Mouse (Mus musculus) lung, embryonic 14.5 days (tissue): Measurements from ENCODE around the gene Sbds. TPM values are rescaled to one million over a fixed set of nuclear protein-coding genes. Genes with fewer than 3 reads are reported as not detected.
A peak's percentile ranks its signal among the peaks of the same experiment; 100 is the strongest.

Source experiments
- ATAC-seq: fragments of 200-750 bp; cut with Nextera tagmentation; 2 replicates; pipeline ENCODE4 v1.8.0; 2017; ENCODE audit warnings: mild to moderate bottlenecking, moderate TSS enrichment, moderate library complexity; ENCODE audit not compliant: insufficient read depth
- DNase-seq: peaks from one replicate; pipeline ENCODE4 v3.0.0-alpha.2; 2015
- H3K27ac ChIP-seq: fragments of 300-500 bp; sonication (generic); 2 replicates; pipeline ENCODE4 v1.5.1; 2014; ENCODE audit warnings: low read depth, mild to moderate bottlenecking, moderate library complexity
- H3K27me3 ChIP-seq: fragments of 300-500 bp; sonication (generic); 2 replicates; pipeline ENCODE4 v1.6.1; 2014; ENCODE audit warnings: low read length, control low read depth; ENCODE audit not compliant: insufficient read depth
- H3K36me3 ChIP-seq: fragments of 300-500 bp; sonication (generic); 2 replicates; pipeline ENCODE4 v1.6.1; 2014; ENCODE audit warnings: control low read depth; ENCODE audit not compliant: insufficient read depth
- H3K4me1 ChIP-seq: fragments of 300-500 bp; sonication (generic); 2 replicates; pipeline ENCODE4 v1.6.1; 2014; ENCODE audit warnings: antibody characterized with exemption, control low read depth; ENCODE audit not compliant: insufficient read depth
- H3K4me2 ChIP-seq: fragments of 300-500 bp; sonication (generic); 2 replicates; pipeline ENCODE4 v1.6.1; 2014; ENCODE audit warnings: mild to moderate bottlenecking
- H3K4me3 ChIP-seq: fragments of 300-500 bp; sonication (generic); 2 replicates; pipeline ENCODE4 v1.5.1; 2014; ENCODE audit warnings: low read depth, low read length
- H3K9ac ChIP-seq: fragments of 300-500 bp; sonication (generic); 2 replicates; pipeline ENCODE4 v1.6.1; 2014
- H3K9me3 ChIP-seq: fragments of 300-500 bp; sonication (generic); 2 replicates; pipeline ENCODE4 v1.6.1; 2016; ENCODE audit warnings: low read depth, low read length, control low read depth
- CTCF ChIP-seq: IDR thresholded peaks from 2 replicates; pipeline ENCODE4 v1.5.1; 2016; ENCODE audit warnings: antibody characterized with exemption, low read depth
- WGBS: fragments of 180-500 bp; shearing (Covaris S2); extraction: QIAGEN DNeasy Blood & Tissue Kit; methylation state at CpG from one replicate; pipeline ENCODE4 v1.1.7; 2014; 5-methylcytosine and 5-hydroxymethylcytosine counted together
- polyA plus RNA-seq: library from polyadenylated mRNA; unstranded; fragments of >200 nt; fragmentation: Nextera tagmentation; extraction: Ambion mirVana; gene quantifications from 2 replicates; pipeline ENCODE4 v1.2.1, GENCODE M21; 2014

Sbds gene
- polyA plus RNA-seq, 1 experiment from 2014 or later: 50.7 TPM

DNA sequence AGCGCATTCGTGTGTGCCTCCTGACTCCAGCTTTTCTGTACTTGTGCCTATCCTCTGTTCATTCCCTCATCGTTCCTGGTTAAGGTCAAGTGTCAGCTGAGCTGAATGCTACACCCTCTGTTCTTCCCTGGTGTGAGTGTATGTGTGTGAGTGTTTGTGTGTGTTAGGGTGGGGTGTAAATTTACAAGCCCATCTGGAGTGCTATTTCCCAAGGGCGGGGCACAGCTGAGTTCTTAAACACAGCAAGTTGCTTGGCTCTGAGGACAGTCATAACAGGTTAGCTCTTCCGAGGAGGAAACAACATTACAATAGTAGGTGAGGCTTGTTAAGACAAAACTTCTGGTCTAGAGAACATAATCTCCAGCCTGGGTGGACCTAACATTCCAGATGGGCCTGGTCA lies 37.0 kb downstream of the Sbds start:
- H3K27me3 ChIP-seq: no peaks in the 10 kb centered on the region
- TF ChIP-seq CTCF: no peak
- H3K9me3 ChIP-seq: no peaks in the 10 kb centered on the region
- ATAC-seq (no peak), DNase-seq (no peak)
- peaks cover 4% of the 10 kb centered on the region; the same call in 1 of the 2 replicates for H3K4me1 ChIP-seq
- H3K4me2 ChIP-seq: no peak overlapping the region
- no peak overlapping the region for H3K9ac ChIP-seq
- no peak overlapping the region for H3K4me3 ChIP-seq
- 83% methylated on average over 5 of the region's 5 CpGs for WGBS
- H3K36me3 ChIP-seq: peaks cover 12% of the 10 kb centered on the region
- H3K27ac ChIP-seq: no peak overlapping the region

DNA sequence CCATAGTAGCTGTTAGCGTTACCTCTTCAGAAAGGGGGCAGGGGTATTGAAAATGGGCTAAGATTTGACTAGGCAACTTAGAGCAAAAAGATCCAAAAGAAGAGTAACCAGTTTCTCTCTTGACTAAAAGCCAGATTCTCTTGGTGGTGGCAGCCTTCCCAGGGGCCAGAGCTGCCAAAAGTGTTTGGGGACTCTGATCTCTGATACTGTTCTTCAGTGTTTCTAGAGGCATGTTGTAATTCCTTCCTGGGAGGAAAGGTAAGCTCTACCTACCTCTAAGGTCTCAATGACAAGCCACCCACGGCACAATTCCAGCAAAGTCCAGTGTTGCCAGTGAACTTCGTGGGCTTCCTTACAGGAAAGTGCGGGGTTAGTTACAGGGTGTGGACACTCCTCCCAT lies 37.9 kb downstream of the Sbds start:
- no peaks in the 10 kb centered on the region for H3K27me3 ChIP-seq
- no peak for DNase-seq
- WGBS: 89% methylated on average over 4 of the region's 4 CpGs
- H3K9me3 ChIP-seq: no peaks in the 10 kb centered on the region
- no peak for TF ChIP-seq CTCF
- no peak overlapping the region for H3K27ac ChIP-seq
- no peak overlapping the region for H3K9ac ChIP-seq
- no peaks in the 10 kb centered on the region for H3K4me1 ChIP-seq
- H3K36me3 ChIP-seq: peaks cover 21% of the 10 kb centered on the region
- no peak overlapping the region for H3K4me2 ChIP-seq
- ATAC-seq: no peak
- H3K4me3 ChIP-seq: no peak overlapping the region

DNA sequence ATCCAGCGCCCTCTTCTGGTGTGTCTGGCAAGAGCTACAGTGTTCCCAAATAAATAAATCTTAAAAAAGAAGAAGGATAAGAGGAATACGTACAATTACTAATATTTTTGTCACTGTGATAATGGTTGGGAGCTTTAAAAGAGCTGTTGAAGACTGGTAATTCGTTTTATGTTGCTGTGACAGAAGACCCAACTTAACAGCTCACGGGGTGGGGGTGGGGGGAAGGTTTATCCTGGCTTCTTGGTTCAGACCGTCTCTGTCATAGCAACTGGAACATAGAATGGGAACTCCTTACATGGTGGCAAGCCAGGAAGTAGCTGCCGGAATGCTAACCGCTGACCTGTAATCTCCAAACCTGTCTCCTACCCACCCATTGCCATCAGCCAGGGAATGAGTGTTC lies 38.5 kb downstream of the Sbds start, which contains the start of gene Tmem248:
Gene Tmem248 (plus strand): TSS at position 301 of the 400 bp plus-strand sequence.
- peaks cover 27% of the 10 kb centered on the region for H3K36me3 ChIP-seq
- no peak within 1 kb of the TSS for H3K27ac ChIP-seq
- H3K4me1 ChIP-seq: no peaks in the 10 kb centered on the region
- 79% methylated on average over 7 of the region's 7 CpGs for WGBS
- H3K4me3 ChIP-seq: no peak within 1 kb of the TSS
- no peak within 1 kb of the TSS for H3K4me2 ChIP-seq
- no peak for DNase-seq
- no peak within 1 kb of the TSS for H3K9ac ChIP-seq
- no peak for ATAC-seq
- TF ChIP-seq CTCF: no peak
- H3K27me3 ChIP-seq: no peaks in the 10 kb centered on the region
- H3K9me3 ChIP-seq: no peaks in the 10 kb centered on the region

DNA sequence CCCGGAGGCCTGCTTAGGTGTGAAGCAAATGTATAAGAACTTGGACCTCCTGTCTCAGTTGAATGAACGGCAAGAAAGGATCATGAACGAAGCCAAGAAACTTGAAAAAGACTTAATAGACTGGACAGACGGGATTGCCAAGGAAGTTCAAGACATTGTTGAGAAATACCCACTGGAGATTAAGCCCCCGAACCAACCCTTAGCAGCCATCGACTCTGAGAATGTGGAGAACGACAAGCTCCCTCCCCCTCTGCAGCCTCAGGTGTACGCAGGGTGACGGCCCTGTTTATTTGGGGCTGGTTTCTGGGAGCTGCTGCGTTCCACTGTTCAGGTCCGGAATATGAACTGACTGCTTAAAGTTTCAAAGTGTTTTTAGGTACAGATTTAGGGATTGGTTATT lies 42.4 kb downstream of the Sbds start:
- no peak for ATAC-seq
- H3K36me3 ChIP-seq: peaks cover 58% of the 10 kb centered on the region
- TF ChIP-seq CTCF: no peak

DNA sequence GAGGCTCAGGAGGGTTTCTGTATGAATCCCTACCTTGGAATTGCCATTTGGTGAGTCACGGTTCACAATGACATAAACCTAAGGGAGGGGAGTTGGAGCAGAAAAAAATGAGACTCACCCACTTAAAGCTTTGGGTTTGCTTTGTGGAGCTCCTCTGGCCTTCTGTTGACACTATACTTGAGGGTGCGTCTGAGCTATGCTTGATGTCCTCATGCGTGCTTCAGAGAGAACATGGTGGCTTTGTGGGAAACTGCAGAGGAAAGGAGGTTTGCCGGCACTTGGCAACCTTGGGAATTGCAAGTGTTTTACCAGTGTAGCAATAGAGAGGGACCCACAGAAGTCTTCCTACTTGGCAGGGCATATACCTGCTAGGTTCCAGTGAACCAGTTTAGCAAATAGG lies 48.0 kb downstream of the Sbds start:
- peaks cover 51% of the 10 kb centered on the region for H3K36me3 ChIP-seq
- DNase-seq (peak; percentile 7), ATAC-seq (no peak)
- no peak overlapping the region for H3K9ac ChIP-seq
- no peak overlapping the region for H3K4me2 ChIP-seq
- no peak overlapping the region for H3K4me3 ChIP-seq
- H3K27ac ChIP-seq: no peak overlapping the region
- no peaks in the 10 kb centered on the region for H3K27me3 ChIP-seq
- H3K9me3 ChIP-seq: no peaks in the 10 kb centered on the region
- TF ChIP-seq CTCF: no peak
- 75% methylated on average over 4 of the region's 4 CpGs for WGBS
- no peaks in the 10 kb centered on the region for H3K4me1 ChIP-seq

More for the DNA sequence above, 42.4 kb downstream of the Sbds start:
- H3K27ac ChIP-seq: no peak overlapping the region
- 77% methylated on average over 11 of the region's 11 CpGs for WGBS
- no peaks in the 10 kb centered on the region for H3K4me1 ChIP-seq
- no peak overlapping the region for H3K9ac ChIP-seq
- no peak overlapping the region for H3K4me3 ChIP-seq
- no peaks in the 10 kb centered on the region for H3K9me3 ChIP-seq
- H3K27me3 ChIP-seq: no peaks in the 10 kb centered on the region
- H3K4me2 ChIP-seq: no peak overlapping the region
- DNase-seq: no peak

DNA sequence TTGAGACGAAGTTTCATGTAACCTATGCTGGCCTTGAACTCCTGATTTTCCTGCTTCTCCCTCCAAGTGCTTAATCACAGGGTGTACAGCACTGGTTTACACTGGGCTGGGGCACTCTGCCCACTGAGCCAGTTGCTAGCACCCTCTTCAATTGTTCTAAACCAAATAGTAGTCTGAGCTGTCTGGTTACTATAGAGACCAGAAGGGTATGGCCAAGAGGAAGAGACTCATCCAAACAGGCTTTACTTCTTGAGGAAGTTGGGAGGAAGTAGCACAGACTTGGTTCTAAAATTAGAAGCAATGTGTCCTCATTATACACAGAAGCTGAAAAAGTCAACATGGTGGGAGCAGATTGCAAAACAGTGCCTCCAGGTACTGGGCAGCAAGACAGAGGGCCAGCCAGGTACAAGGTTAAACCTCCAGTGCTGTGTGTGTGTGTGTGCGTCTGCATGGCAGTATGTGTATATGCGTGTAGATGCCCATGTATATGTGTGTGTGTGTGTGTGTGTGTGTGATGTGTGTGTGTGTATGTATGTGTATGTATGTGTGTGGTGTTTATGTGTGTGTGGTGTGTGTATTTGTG lies 49.8 kb downstream of the Sbds start:
- no peaks in the 10 kb centered on the region for H3K9me3 ChIP-seq
- no peaks in the 10 kb centered on the region for H3K27me3 ChIP-seq
- TF ChIP-seq CTCF: no peak
- DNase-seq: no peak
- no peaks in the 10 kb centered on the region for H3K4me1 ChIP-seq
- no peak overlapping the region for H3K9ac ChIP-seq
- H3K4me2 ChIP-seq: no peak overlapping the region
- H3K27ac ChIP-seq: no peak overlapping the region
- peak; percentile 56; the same call in 1 of the 2 replicates for ATAC-seq
- 86% methylated on average over 3 of the region's 3 CpGs for WGBS
- peaks cover 49% of the 10 kb centered on the region for H3K36me3 ChIP-seq
- no peak overlapping the region for H3K4me3 ChIP-seq

DNA sequence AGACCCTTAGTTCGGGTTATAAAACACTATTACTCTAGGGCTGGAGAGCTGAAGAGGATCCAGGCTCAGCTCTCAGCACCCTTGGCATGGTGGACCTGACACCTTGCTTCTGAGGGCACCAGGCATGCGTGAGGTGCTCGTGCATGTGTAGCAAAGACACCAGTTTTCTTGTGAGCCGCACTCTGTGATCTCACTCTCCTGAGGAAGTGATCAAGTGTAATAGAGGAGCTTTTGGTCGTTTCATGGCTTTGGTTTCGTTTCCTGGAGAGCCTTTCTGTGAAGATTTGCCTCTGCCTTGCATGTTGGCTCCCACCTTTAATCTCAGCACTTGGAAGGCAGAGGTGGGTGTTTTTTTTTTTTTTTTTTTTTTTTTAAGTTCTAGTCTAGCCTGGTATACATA lies 50.8 kb downstream of the Sbds start:
- peaks cover 45% of the 10 kb centered on the region for H3K36me3 ChIP-seq
- TF ChIP-seq CTCF: no peak
- no peak for ATAC-seq

More for the DNA sequence above, 50.8 kb downstream of the Sbds start:
- Histone ChIP-seq H3K27me3 (no peaks in the 10 kb centered on the region), H3K4me2 (no peak overlapping the region), H3K9ac (no peak overlapping the region), H3K9me3 (no peaks in the 10 kb centered on the region), H3K4me1 (no peaks in the 10 kb centered on the region), H3K4me3 (no peak overlapping the region), H3K27ac (no peak overlapping the region)
- no peak for DNase-seq
- WGBS: 84% methylated on average over 6 of the region's 6 CpGs
